Mouse (Mus musculus): ENCODE measurements around the gene Selenon. TPM values are rescaled to one million over a fixed set of nuclear protein-coding genes. Genes with fewer than 3 reads are reported as not detected.

Selenon gene
- polyA plus RNA-seq (2014; fragmentation: Nextera tagmentation; extraction: Ambion mirVana): 16.7 and 22.7 TPM in 2 replicates

DNA sequence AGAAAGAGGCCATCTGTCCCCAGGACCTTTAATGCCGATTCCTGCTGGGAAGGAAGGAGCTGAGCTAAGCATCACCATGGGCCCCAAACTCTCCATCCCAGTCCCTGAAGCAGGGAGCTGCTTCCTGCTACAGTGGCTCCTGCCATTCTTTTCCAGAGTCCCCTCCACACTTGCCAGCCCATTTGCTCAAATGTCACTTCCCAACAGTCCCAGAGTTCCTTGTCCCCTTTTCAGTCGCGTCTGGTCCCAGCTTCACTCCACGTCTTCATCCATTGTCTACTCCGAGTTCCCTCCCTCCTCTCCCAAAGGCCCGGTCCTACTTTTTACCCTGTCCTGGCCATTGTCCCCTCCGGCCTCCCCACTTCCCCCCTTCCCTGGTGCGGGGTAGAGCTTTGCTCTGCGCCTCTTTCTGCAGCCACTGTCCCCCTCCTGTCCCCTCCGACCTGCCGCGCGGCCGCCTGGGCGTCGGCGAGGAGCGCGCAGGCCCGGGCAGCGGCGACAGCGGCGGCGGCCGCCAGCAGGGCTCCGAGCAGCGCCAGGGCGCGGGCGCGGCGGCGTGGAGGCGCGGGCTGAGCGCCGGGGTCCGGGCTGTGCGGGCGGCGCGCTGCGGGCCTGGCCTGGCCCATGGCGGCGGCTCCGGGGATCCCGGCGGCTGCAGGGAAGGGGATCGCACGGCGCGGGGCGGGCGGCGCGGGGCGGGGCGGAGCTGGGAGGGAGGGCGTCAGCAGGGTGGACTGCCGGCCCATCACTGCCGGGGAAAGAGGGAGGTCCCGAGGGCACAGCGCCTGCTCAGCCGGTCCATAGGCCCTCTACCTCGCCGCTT, at the start of gene Selenon:
Gene Selenon (minus strand): TSS at position 673 of the 823 bp plus-strand sequence.
- H3K27me3 ChIP-seq (ENCODE audit: control insufficient read depth, insufficient read depth, low read length): no peaks in the 10 kb centered on the region
- peak within 1 kb of the TSS; percentile 56 for H3K4me3 ChIP-seq (ENCODE audit: low read depth, low read length)
- H3K4me1 ChIP-seq (replicated peaks; ENCODE audit: control insufficient read depth, insufficient read depth, low read length): no peaks in the 10 kb centered on the region; the same call in 1 of the 2 replicates
- peaks cover 8% of the 10 kb centered on the region; the same call in 1 of the 2 replicates for H3K36me3 ChIP-seq (ENCODE audit: control insufficient read depth, insufficient read depth, low read length)
- H3K9ac ChIP-seq (ENCODE audit: low read depth, low read length): peak within 1 kb of the TSS; percentile 92
- WGBS: under 1% methylated on average over 45 of the region's 67 CpGs
- ATAC-seq (ENCODE audit: low FRiP score) (peak; percentile 75), DNase-seq (ENCODE audit: low spot score) (peak; percentile 77)
- H3K27ac ChIP-seq (ENCODE audit: low read depth, low read length): peak within 1 kb of the TSS; percentile 83
- H3K4me2 ChIP-seq (replicated peaks; ENCODE audit: low read depth, low read length): peak within 1 kb of the TSS; percentile 58
- H3K9me3 ChIP-seq (ENCODE audit: control insufficient read depth, low read length): no peaks in the 10 kb centered on the region

DNA sequence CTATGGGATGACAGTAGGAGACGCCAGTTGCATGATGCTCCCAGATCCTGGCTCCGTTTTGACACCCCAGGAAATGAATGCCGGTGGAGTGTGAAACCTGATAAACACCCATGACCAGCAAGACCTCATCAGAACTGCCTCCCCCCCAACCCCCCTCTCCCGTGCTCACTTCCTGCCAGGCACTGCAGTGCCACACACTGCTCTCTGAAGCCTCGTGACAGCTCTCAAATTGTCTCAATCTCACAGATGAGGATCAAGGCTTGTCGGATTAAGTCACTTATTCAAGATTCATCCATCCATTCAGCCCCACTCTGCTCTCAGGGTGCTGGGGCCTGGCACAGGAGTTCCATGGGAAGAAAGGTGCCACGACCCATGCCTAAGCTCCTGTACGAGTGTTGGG, 49.4 kb upstream of the Selenon start:
- DNase-seq (ENCODE audit: low spot score): no peak
- ATAC-seq (ENCODE audit: low FRiP score): no peak
- H3K4me1 ChIP-seq (replicated peaks; ENCODE audit: control insufficient read depth, insufficient read depth, low read length): no peaks in the 10 kb centered on the region
- no peaks in the 10 kb centered on the region for H3K36me3 ChIP-seq (ENCODE audit: control insufficient read depth, insufficient read depth, low read length)
- no peak overlapping the region for H3K4me2 ChIP-seq (replicated peaks; ENCODE audit: low read depth, low read length)
- H3K27me3 ChIP-seq (ENCODE audit: control insufficient read depth, insufficient read depth, low read length): no peaks in the 10 kb centered on the region
- H3K27ac ChIP-seq (ENCODE audit: low read depth, low read length): no peak overlapping the region
- 59% methylated on average over 8 of the region's 8 CpGs for WGBS
- no peak overlapping the region for H3K9ac ChIP-seq (ENCODE audit: low read depth, low read length)
- no peaks in the 10 kb centered on the region for H3K9me3 ChIP-seq (ENCODE audit: control insufficient read depth, low read length)
- H3K4me3 ChIP-seq (ENCODE audit: low read depth, low read length): no peak overlapping the region

DNA sequence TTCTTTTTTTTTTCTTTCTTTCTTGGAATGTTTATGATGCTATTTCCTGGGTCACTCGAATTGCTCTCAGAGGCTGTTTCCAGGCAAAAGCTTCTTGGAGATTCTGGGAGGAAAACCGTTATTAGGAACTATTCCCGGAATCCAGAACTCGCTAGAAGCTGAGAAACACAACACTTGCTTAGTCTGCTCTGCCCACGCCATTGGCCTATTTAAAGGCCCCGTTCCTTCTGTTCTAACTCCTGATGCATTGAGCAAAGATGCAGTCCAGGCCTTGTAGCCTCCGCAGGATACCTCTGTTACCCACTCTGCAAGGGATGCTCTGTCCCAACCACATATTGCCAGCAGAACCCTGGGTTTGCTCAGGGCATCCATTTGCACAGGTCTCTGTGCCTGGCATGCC, 48.8 kb upstream of the Selenon start:
- H3K36me3 ChIP-seq (ENCODE audit: control insufficient read depth, insufficient read depth, low read length): no peaks in the 10 kb centered on the region
- H3K27me3 ChIP-seq (ENCODE audit: control insufficient read depth, insufficient read depth, low read length): no peaks in the 10 kb centered on the region
- 83% methylated on average over 7 of the region's 7 CpGs for WGBS
- H3K4me3 ChIP-seq (ENCODE audit: low read depth, low read length): no peak overlapping the region
- H3K4me1 ChIP-seq (replicated peaks; ENCODE audit: control insufficient read depth, insufficient read depth, low read length): no peaks in the 10 kb centered on the region
- H3K9ac ChIP-seq (ENCODE audit: low read depth, low read length): no peak overlapping the region
- ATAC-seq (ENCODE audit: low FRiP score) (no peak), DNase-seq (ENCODE audit: low spot score) (no peak)
- H3K27ac ChIP-seq (ENCODE audit: low read depth, low read length): no peak overlapping the region
- no peak overlapping the region for H3K4me2 ChIP-seq (replicated peaks; ENCODE audit: low read depth, low read length)
- H3K9me3 ChIP-seq (ENCODE audit: control insufficient read depth, low read length): no peaks in the 10 kb centered on the region

DNA sequence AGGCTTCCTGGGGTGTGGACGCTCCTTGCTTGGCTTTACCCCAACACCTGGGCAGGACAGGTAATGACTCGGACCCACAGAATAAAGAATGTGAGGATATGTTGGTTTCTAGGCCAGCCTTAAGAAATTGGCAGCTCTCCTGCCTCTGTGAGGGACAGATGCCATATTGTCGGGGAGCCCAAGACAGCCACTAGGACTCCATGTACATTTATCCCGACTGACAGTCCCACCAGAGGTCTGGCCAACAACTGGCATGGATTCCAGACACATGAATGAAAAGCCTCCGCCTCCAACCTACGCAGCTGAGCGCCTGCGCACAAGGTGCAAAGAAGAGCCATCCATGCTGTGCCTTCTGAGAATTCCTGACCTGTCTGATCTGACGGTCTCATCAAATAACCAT, 48.1 kb upstream of the Selenon start:
- Histone ChIP-seq H3K27ac (ENCODE audit: low read depth, low read length) (no peak overlapping the region), H3K36me3 (ENCODE audit: control insufficient read depth, insufficient read depth, low read length) (no peaks in the 10 kb centered on the region), H3K27me3 (ENCODE audit: control insufficient read depth, insufficient read depth, low read length) (no peaks in the 10 kb centered on the region), H3K4me3 (ENCODE audit: low read depth, low read length) (no peak overlapping the region), H3K4me1 (replicated peaks; ENCODE audit: control insufficient read depth, insufficient read depth, low read length) (no peaks in the 10 kb centered on the region), H3K9ac (ENCODE audit: low read depth, low read length) (no peak overlapping the region), H3K9me3 (ENCODE audit: control insufficient read depth, low read length) (no peaks in the 10 kb centered on the region), H3K4me2 (replicated peaks; ENCODE audit: low read depth, low read length) (no peak overlapping the region)
- WGBS: 86% methylated on average over 9 of the region's 9 CpGs
- ATAC-seq (ENCODE audit: low FRiP score): no peak
- DNase-seq (ENCODE audit: low spot score): no peak

DNA sequence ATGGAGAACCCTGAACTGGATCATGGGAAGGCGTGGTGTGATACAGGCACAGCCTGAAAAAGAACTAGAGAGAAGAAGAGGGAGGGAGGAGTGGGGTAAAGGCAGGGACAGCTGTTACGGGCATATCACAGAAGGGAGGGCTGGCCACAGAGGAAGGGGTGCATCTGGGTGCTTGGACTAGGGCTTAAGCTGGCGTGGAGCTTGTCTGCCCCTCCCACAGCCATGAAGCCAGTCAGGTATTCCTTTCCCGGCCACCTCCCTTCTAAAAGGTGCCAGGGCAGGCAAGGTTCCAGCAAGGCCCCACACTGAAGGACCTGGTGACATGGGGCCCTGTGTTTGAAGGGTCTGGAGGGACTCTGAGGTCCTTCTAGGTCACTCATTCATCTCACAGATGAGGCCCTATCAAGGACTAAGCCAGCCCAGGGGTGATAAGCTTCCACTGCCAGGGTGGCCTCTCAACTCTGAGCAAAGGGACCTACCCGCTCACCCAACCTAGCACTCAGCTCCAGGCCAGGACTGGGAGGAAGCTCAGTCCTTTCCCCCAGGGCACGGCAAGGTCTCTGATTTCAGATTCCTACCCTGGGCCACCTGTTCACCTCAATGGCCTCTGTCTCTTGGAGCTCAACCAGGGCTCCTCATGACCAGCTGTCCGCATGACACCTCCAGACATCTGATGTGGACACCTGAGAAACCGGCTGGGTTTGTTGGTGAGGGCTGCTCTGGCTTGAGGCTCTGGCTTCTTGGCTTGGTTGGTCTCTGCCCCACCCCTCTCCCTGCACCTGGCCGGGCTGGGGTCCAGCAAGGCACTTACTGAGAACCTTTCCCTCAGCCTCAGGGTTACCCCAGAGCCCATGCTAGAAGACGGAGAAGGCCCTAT, 45.1 kb upstream of the Selenon start:
- Histone ChIP-seq H3K27me3 (ENCODE audit: control insufficient read depth, insufficient read depth, low read length) (no peaks in the 10 kb centered on the region), H3K4me2 (replicated peaks; ENCODE audit: low read depth, low read length) (no peak overlapping the region), H3K9ac (ENCODE audit: low read depth, low read length) (no peak overlapping the region), H3K9me3 (ENCODE audit: control insufficient read depth, low read length) (no peaks in the 10 kb centered on the region), H3K27ac (ENCODE audit: low read depth, low read length) (no peak overlapping the region), H3K4me1 (replicated peaks; ENCODE audit: control insufficient read depth, insufficient read depth, low read length) (no peaks in the 10 kb centered on the region), H3K4me3 (ENCODE audit: low read depth, low read length) (no peak overlapping the region), H3K36me3 (ENCODE audit: control insufficient read depth, insufficient read depth, low read length) (no peaks in the 10 kb centered on the region)
- WGBS: 86% methylated on average over 10 of the region's 10 CpGs
- no peak for DNase-seq (ENCODE audit: low spot score)
- no peak for ATAC-seq (ENCODE audit: low FRiP score)

DNA sequence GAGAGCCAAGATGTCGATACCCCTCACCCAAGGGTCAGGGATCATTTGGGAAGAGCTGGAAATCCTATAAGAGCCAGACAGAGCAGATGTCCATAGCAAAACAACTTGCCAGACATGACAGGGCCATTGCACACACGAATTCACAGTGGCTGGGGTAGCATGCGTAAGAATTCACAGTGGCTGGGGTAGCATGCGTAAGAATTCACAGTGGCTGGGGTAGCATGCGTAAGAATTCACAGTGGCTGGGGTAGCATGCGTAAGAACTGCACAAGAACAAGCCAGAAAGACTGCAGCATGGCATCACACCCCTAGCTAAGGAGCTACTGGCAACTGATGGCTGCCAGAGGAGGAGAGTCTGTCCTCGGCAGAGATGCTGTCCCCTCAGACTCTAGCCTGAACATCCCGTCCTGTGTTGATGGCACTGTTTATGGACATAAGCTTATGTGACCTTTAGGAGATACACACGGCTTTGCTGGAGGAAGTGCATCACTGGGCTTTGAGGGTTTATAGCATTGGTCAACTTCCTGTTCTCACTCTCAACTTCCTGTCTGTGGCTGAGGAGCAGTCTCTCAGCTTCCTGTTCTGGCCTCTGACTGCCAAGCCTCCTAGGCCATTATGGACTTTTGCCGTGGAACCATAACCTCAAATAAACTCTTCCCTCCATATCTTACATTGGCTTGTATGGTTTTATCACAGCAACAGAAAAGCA, 42.9 kb upstream of the Selenon start:
- 0 out of 2 replicates have a peak, but pooled peaks cover 2% of the 10 kb centered on the region for H3K27me3 ChIP-seq (ENCODE audit: control insufficient read depth, insufficient read depth, low read length)

DNA sequence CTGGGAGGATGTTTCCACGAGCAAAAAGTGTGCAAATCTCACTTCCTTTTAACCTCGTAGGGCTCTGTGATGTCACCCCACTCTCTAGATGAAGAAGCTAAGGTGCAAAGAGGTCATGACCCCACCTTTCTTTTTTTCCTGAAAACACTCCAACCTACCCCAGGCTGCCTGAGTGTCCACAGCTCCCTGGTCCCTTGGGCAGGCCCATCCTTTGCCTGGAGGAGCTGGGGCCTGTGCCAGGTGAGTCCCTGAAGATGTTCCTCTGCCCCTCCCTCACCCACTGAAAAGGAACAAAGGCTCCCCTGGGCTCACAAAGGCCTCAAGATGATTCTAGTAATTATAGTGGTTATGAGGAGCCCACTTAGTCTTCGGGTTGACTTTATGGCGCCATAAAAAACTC, 40.5 kb upstream of the Selenon start:
- Histone ChIP-seq H3K4me3 (ENCODE audit: low read depth, low read length) (no peak overlapping the region), H3K4me2 (replicated peaks; ENCODE audit: low read depth, low read length) (no peak overlapping the region), H3K27me3 (ENCODE audit: control insufficient read depth, insufficient read depth, low read length) (0 out of 2 replicates have a peak, but pooled peaks cover 2% of the 10 kb centered on the region), H3K36me3 (ENCODE audit: control insufficient read depth, insufficient read depth, low read length) (no peaks in the 10 kb centered on the region), H3K9ac (ENCODE audit: low read depth, low read length) (no peak overlapping the region), H3K4me1 (replicated peaks; ENCODE audit: control insufficient read depth, insufficient read depth, low read length) (no peaks in the 10 kb centered on the region; the same call in 1 of the 2 replicates), H3K9me3 (ENCODE audit: control insufficient read depth, low read length) (no peaks in the 10 kb centered on the region), H3K27ac (ENCODE audit: low read depth, low read length) (no peak overlapping the region)
- ATAC-seq (ENCODE audit: low FRiP score) (no peak), DNase-seq (ENCODE audit: low spot score) (no peak)
- 82% methylated on average over 4 of the region's 4 CpGs for WGBS

More for the DNA sequence above, 42.9 kb upstream of the Selenon start:
- H3K4me2 ChIP-seq (replicated peaks; ENCODE audit: low read depth, low read length): no peak overlapping the region
- WGBS: 92% methylated on average over 10 of the region's 10 CpGs
- H3K27ac ChIP-seq (ENCODE audit: low read depth, low read length): no peak overlapping the region
- no peaks in the 10 kb centered on the region for H3K9me3 ChIP-seq (ENCODE audit: control insufficient read depth, low read length)
- no peak overlapping the region for H3K9ac ChIP-seq (ENCODE audit: low read depth, low read length)
- H3K36me3 ChIP-seq (ENCODE audit: control insufficient read depth, insufficient read depth, low read length): no peaks in the 10 kb centered on the region
- no peak overlapping the region for H3K4me3 ChIP-seq (ENCODE audit: low read depth, low read length)
- DNase-seq (ENCODE audit: low spot score) (no peak), ATAC-seq (ENCODE audit: low FRiP score) (no peak)
- no peaks in the 10 kb centered on the region; the same call in 1 of the 2 replicates for H3K4me1 ChIP-seq (replicated peaks; ENCODE audit: control insufficient read depth, insufficient read depth, low read length)

DNA sequence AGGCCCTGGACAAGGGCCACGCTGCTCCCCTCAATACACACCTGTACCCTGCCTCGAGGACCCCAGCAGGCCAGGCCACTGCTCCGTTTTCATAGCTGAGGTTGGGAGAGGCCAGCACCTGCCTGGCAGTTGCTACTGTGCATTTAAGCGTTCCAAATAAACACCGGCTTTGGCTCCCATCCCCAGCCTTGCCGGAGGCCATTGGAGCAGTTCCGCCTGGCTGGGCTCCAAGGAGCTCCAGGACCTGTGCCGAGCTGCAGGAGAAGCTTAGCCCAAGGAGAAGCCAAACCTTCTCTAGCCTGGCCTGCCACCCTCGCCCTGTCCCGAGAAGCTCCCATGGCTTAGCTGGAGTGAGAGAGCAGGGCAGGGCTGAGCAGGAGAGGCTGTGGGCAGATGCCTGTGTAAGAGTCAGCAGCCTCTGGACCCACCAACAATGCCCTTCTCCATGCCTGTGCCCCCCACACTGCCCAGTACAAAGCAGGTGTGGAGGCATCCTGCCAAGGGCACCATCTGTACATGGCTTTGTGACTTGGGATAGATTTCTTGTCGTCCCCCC, 39.6 kb upstream of the Selenon start:
- 63% methylated on average over 11 of the region's 11 CpGs for WGBS

More for the DNA sequence above, 39.6 kb upstream of the Selenon start:
- Histone ChIP-seq H3K4me1 (replicated peaks; ENCODE audit: control insufficient read depth, insufficient read depth, low read length) (no peaks in the 10 kb centered on the region; the same call in 1 of the 2 replicates), H3K4me3 (ENCODE audit: low read depth, low read length) (no peak overlapping the region), H3K36me3 (ENCODE audit: control insufficient read depth, insufficient read depth, low read length) (no peaks in the 10 kb centered on the region), H3K9ac (ENCODE audit: low read depth, low read length) (no peak overlapping the region), H3K27me3 (ENCODE audit: control insufficient read depth, insufficient read depth, low read length) (0 out of 2 replicates have a peak, but pooled peaks cover 2% of the 10 kb centered on the region), H3K9me3 (ENCODE audit: control insufficient read depth, low read length) (no peaks in the 10 kb centered on the region), H3K4me2 (replicated peaks; ENCODE audit: low read depth, low read length) (no peak overlapping the region), H3K27ac (ENCODE audit: low read depth, low read length) (no peak overlapping the region)
- ATAC-seq (ENCODE audit: low FRiP score): no peak
- DNase-seq (ENCODE audit: low spot score): no peak
